Mouse (Mus musculus) retina, adult 2 months (tissue): ENCODE data around the gene Pom121.
"Not testable (repeated sequence)": the region's sequence is repeated elsewhere in the genome, so short reads cannot be mapped to it uniquely, and the experiment has no call there.

Experiments
- DNase-seq: peaks from one replicate; pipeline ENCODE4 v3.0.0-alpha.2; 2012; ENCODE audit warnings: low read depth, low spot score

Pom121 gene

GRCm38 (mm10) chr5:135369196-135369595, 25.1 kb downstream of the Pom121 start:
- DNase-seq = not testable (repeated sequence)

DNA sequence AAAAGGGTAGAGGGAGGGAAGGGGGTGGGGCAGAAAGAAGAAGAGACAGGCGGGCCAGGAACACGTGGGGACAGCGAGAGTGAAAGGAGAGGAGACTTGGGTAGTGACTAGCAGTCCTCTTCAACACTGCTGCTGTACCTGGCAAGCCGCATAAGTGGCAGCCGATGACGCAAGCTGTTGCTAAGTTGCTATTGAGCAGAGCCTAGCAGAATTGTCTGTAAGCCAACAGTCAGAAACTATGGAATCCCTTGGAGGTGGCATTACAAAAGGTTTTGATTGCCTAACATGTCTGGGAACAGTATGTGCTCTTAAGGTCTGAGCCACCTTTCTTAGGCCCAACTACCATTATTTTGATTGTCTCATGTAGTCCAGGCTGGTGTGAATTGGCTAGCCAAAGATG, 26.0 kb downstream of the Pom121 start:
- DNase-seq = no peak

- DNase-seq = no peak
These were observed 26.5 kb downstream of the Pom121 start for GRCm38 (mm10) chr5:135367841-135368240.

GRCm38 (mm10) chr5:135363540-135363939, 30.8 kb downstream of the Pom121 start:
- no peak for DNase-seq

DNA sequence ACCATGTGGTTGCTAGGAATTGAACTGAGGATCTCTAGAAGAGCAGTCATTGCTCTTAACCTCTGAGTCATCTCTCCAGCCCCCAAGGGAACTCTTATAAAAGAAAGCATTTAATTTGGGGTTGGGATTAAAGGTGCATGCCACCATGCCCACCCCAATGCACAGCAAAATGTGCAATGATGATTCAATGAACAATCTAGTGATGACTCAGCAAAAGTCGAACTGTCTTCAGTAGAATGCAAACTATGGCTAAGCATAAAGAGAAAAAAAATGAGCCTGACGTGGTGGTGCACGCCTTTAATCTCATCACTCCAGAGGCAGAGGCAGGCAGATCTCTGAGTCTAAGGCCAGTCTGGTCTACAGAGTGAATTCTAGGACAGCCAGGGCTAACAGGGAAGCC, 31.8 kb downstream of the Pom121 start:
- no peak for DNase-seq

DNA sequence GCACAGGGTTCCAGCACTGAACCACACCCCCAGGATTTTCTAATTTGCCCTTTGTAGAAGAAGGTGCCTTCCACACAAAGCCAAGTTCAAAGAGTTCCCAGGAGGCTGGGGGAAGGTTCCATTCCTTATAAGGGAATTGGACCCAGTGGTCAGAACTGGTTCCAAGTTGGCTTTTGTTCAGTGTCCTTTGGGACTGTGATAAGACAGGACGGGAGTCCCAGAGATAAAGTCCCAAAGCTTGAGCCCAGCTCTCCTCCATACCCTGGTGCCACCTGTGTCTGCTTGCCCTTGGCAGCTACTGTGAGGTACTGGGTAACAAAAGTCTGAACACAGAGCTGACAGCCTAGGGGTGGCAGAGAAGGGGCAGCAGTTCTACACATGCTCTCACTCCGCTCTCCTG, 34.6 kb downstream of the Pom121 start:
- DNase-seq = no peak

GRCm38 (mm10) chr5:135357556-135357955, 36.8 kb downstream of the Pom121 start:
- no peak for DNase-seq

GRCm38 (mm10) chr5:135356090-135356489, 38.3 kb downstream of the Pom121 start:
- DNase-seq = no peak

GRCm38 (mm10) chr5:135353564-135353963, 40.8 kb downstream of the Pom121 start:
- no peak for DNase-seq

GRCm38 (mm10) chr5:135352995-135353394, 41.4 kb downstream of the Pom121 start, which contains the start of gene Trim50:
Gene Trim50 (plus strand): TSS chr5:135353295.
- no peak for DNase-seq

DNA sequence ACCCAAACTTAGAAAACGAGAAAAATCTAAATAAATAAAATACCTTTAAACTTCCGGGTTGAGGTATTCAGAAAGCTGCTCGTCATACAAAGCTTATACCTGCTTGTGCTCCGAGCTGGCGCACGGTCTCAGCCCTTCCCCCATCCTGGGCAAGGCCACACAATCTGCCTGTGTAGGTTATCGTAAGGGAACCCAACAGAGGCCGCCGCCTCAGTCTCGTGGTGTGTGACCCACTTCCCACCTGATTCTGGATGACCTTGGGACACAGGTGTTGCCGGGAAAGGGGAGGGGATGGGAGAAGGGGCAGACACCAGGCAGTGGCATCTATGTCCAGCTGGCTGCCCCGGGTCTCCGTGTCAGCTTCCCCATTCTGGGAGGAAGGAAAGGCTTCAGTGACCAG, 42.7 kb downstream of the Pom121 start:
- no peak for DNase-seq

DNA sequence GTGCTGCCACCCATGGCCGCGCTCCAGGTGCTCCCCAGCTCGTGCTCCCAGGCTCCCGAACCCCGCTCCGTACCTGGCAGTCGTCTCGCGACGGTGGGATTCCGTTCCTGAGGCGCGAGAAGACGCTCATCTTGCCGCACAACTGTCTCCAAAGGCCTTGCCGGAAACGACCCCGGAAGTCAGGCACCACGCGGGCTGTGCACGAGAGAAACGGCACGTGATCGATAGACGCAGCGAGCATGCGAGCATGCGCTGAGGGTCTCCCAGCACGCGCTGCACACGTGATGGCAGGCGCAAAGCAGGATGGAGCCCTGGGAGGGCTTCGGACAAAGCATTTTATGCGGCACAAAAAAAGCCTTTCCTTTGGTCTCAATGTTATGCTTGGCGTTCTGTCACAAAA, 44.5 kb downstream of the Pom121 start, which contains the start of gene Fkbp6:
Gene Fkbp6, minus strand, starts transcription at position 183 of the 400 bp plus-strand sequence.
- DNase-seq = no peak

DNA sequence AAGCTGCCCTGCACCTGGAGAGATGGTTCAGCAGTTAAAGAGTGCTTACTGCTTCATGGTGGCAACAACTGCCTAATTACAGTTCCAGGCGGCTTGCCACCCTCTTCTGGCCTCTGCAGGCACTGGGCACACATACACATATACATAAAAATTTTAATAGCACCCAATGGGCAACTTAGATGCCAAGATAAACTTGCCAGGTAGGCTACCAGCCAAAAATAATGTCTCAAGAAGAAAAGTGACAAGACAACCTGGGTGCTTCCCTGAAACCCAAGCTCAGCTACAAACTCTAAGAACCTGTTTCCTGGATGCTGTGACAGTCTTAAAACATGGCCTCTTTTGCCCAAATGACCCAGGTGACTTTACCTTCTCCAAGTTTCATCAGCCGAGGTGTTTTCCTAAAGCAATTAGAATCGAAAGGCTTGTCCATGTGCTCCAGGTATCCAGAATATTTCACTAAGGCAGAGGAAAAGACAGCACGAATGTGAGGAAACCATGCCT, 46.8 kb downstream of the Pom121 start:
- DNase-seq = no peak

- no peak for DNase-seq
These were observed 47.9 kb downstream of the Pom121 start for GRCm38 (mm10) chr5:135346430-135346829.

- no peak for DNase-seq
These were observed 48.4 kb downstream of the Pom121 start for GRCm38 (mm10) chr5:135345989-135346388.

DNA sequence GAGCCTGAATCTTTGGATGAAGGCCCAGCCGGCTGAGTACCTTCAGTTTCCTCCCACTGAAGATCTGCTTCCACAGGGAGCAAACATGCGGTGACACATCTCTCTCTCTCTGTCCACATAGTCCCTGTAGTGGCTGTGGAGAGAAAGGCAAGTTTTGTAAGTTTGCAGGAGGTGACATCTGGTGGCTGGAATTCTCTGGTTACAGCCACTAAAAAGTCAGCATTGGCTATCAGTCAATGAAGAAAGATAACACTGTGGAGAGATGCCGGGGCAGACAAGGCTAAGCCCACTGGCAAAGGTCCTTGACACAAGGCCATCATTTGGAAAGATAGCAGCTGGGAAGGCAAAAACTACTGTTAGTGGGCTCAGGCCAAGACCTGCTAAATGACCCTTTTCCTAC, 56.8 kb downstream of the Pom121 start:
- DNase-seq = no peak

- no peak for DNase-seq
These were observed 63.2 kb downstream of the Pom121 start for GRCm38 (mm10) chr5:135331161-135331560.

- DNase-seq = no peak
These were observed 64.1 kb downstream of the Pom121 start for GRCm38 (mm10) chr5:135330201-135330600.

- DNase-seq = no peak
These were observed 64.9 kb downstream of the Pom121 start for GRCm38 (mm10) chr5:135329471-135329870.
